In the genomic region with DNA sequence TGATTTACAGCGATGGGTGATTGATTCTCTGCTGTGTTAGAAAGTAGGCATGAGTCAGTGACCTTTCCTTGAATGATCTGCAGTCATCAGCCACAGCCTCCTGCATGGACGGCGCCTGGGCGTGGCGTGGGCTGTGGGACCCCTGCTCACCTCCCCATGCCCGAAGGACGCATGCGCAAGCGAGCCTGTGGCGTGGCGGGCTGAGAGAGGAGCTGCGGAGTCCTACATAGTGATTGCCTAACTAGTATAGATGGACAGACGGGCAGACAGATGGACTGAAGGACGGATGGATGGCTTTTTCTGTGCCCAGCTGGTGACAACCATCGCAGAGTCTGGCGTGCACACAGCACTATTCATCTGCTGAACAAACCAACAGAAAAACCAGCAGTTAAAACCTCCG, we compare ENCODE assay signal across 20 mouse cellular contexts.
DNase-seq lines count a peak whose midpoint lies in the region; ATAC-seq and TF ChIP-seq lines count a peak whose summit lies in the region.
"Had no signal": no experiment of that assay in that cellular context is flagged by ENCODE, and none has a peak within 500 bp of the region (broad histone marks: within the 10 kb centered on the region; RNA-seq: fewer than 3 reads in every experiment).

No protein-coding gene starts in this region.

- WGBS in lung, embryonic 16.5 days = 52% methylated on average over 17 of the region's 17 CpGs
- 60% methylated on average over 17 of the region's 17 CpGs for WGBS in stomach, postnatal 0 days
- 69% methylated on average over 17 of the region's 17 CpGs for WGBS in liver, embryonic 12.5 days (ENCODE audit: insufficient replicate concordance)
- 80% methylated on average over 17 of the region's 17 CpGs for WGBS in hindbrain, embryonic 12.5 days

- ATAC-seq in lung, embryonic 16.5 days (ENCODE audit: low read depth) = no peak
- ATAC-seq in stomach, postnatal 0 days (ENCODE audit: low FRiP score, low TSS enrichment) = no peak
- no peak for ATAC-seq in liver, embryonic 12.5 days
- no peak for ATAC-seq in hindbrain, embryonic 12.5 days (ENCODE audit: low FRiP score)

- no peak for TF ChIP-seq EP300 in stomach, postnatal 0 days (optimal IDR thresholded peaks at IDR 0.05)

- peak overlapping the region; percentile 13; the same call in 1 of the 2 replicates for H3K4me2 ChIP-seq in lung, embryonic 16.5 days (ENCODE audit: low read depth, low read length)
- peak overlapping the region; percentile 14; the same call in 1 of the 2 replicates for H3K4me2 ChIP-seq in stomach, postnatal 0 days (replicated peaks; ENCODE audit: low read depth)
- H3K4me2 ChIP-seq in liver, embryonic 12.5 days = no peak overlapping the region
- H3K4me2 ChIP-seq in hindbrain, embryonic 12.5 days (replicated peaks) = no peak overlapping the region
- H3K4me2 ChIP-seq: hindbrain, embryonic 13.5 days; limb, embryonic 12.5 days; midbrain, embryonic 11.5 days; neural tube, embryonic 13.5 days had no signal

- no peak overlapping the region for H3K27ac ChIP-seq in lung, embryonic 16.5 days (ENCODE audit: low read length)
- H3K27ac ChIP-seq in stomach, postnatal 0 days (replicated peaks) = no peak overlapping the region
- no peak overlapping the region for H3K27ac ChIP-seq in liver, embryonic 12.5 days
- H3K27ac ChIP-seq in hindbrain, embryonic 12.5 days = no peak overlapping the region
- H3K27ac ChIP-seq: hindbrain, embryonic 13.5 days; limb, embryonic 12.5 days; liver, embryonic 14.5 days; neural tube, embryonic 13.5 days had no signal

- peaks cover 7% of the 10 kb centered on the region; the same call in 1 of the 2 replicates for H3K27me3 ChIP-seq in lung, embryonic 16.5 days (ENCODE audit: control insufficient read depth, insufficient read depth, low read depth, low read length)
- no peaks in the 10 kb centered on the region for H3K27me3 ChIP-seq in stomach, postnatal 0 days (ENCODE audit: control insufficient read depth, insufficient read depth, low read length)
- peaks cover 47% of the 10 kb centered on the region for H3K27me3 ChIP-seq in liver, embryonic 12.5 days (replicated peaks)
- H3K27me3 ChIP-seq in hindbrain, embryonic 12.5 days = peaks cover 27% of the 10 kb centered on the region

- peaks cover 4% of the 10 kb centered on the region; the same call in 1 of the 2 replicates for H3K9me3 ChIP-seq in lung, embryonic 16.5 days (ENCODE audit: control insufficient read depth, low read length)
- no peaks in the 10 kb centered on the region for H3K9me3 ChIP-seq in stomach, postnatal 0 days (ENCODE audit: control insufficient read depth, low read length)
- no peaks in the 10 kb centered on the region for H3K9me3 ChIP-seq in liver, embryonic 12.5 days (replicated peaks)
- no peaks in the 10 kb centered on the region for H3K9me3 ChIP-seq in hindbrain, embryonic 12.5 days (replicated peaks)
- H3K9me3 ChIP-seq: hindbrain, embryonic 13.5 days; neural tube, embryonic 13.5 days had no signal

- no peak for TF ChIP-seq CTCF in stomach, postnatal 0 days (IDR thresholded peaks at IDR 0.05; ENCODE audit: low read depth)

- H3K9ac ChIP-seq in lung, embryonic 16.5 days (ENCODE audit: low read length) = no peak overlapping the region
- no peak overlapping the region for H3K9ac ChIP-seq in stomach, postnatal 0 days (ENCODE audit: low read length)
- H3K9ac ChIP-seq in liver, embryonic 12.5 days = no peak overlapping the region
- no peak overlapping the region for H3K9ac ChIP-seq in hindbrain, embryonic 12.5 days
- H3K9ac ChIP-seq: hindbrain, embryonic 13.5 days; limb, embryonic 12.5 days; liver, embryonic 14.5 days; neural tube, embryonic 13.5 days had no signal

- H3K4me3 ChIP-seq in lung, embryonic 16.5 days (ENCODE audit: low read length) = no peak overlapping the region
- H3K4me3 ChIP-seq in stomach, postnatal 0 days (ENCODE audit: low read depth, low read length) = no peak overlapping the region
- H3K4me3 ChIP-seq in liver, embryonic 12.5 days = no peak overlapping the region
- no peak overlapping the region for H3K4me3 ChIP-seq in hindbrain, embryonic 12.5 days
- H3K4me3 ChIP-seq: hindbrain, embryonic 13.5 days; limb, embryonic 12.5 days; neural tube, embryonic 13.5 days had no signal

- peaks cover 2% of the 10 kb centered on the region; the same call in 1 of the 2 replicates for H3K4me1 ChIP-seq in lung, embryonic 16.5 days (replicated peaks; ENCODE audit: control insufficient read depth, insufficient read depth, low read length)
- H3K4me1 ChIP-seq in stomach, postnatal 0 days (replicated peaks; ENCODE audit: control insufficient read depth, insufficient read depth) = no peaks in the 10 kb centered on the region
- H3K4me1 ChIP-seq in liver, embryonic 12.5 days = no peaks in the 10 kb centered on the region
- H3K4me1 ChIP-seq in hindbrain, embryonic 12.5 days = peaks cover 15% of the 10 kb centered on the region

- no peak for DNase-seq in lung, postnatal 14 days
- DNase-seq in adrenal gland, postnatal 36 days = peak; percentile 55 to 68
- DNase-seq in layer of hippocampus, adult 9-11 months = peak; percentile 27
- DNase-seq in stomach, postnatal 0 days (ENCODE audit: low spot score) = no peak
- DNase-seq in kidney, adult 9 months = no peak
- DNase-seq: B cell, adult 2 months; cerebellum, adult 8-10 months; gastrocnemius, postnatal 14 days; kidney, adult 2 months; kidney, postnatal 36 days; lung, postnatal 36 days; right cerebral cortex, postnatal 4 days had no signal

- no peaks in the 10 kb centered on the region for H3K36me3 ChIP-seq in lung, embryonic 16.5 days (ENCODE audit: control insufficient read depth, insufficient read depth, low read length)
- no peaks in the 10 kb centered on the region for H3K36me3 ChIP-seq in stomach, postnatal 0 days (ENCODE audit: control insufficient read depth, insufficient read depth, low read length)
- no peaks in the 10 kb centered on the region for H3K36me3 ChIP-seq in liver, embryonic 12.5 days
- no peaks in the 10 kb centered on the region for H3K36me3 ChIP-seq in hindbrain, embryonic 12.5 days
- H3K36me3 ChIP-seq: hindbrain, embryonic 13.5 days; limb, embryonic 12.5 days; neural tube, embryonic 13.5 days had no signal

Comparison
In these comparisons a context has a peak if more than half of its experiments do, and no peak if none do; other contexts are left out.
1. H3K4me2 ChIP-seq: peak in lung, embryonic 16.5 days (single experiment) and stomach, postnatal 0 days (single experiment); none in liver, embryonic 12.5 days (single experiment) and hindbrain, embryonic 12.5 days (single experiment).
2. DNase-seq: peak in adrenal gland, postnatal 36 days (2 of 2) and layer of hippocampus, adult 9-11 months (single experiment); none in lung, postnatal 14 days (single experiment), stomach, postnatal 0 days (single experiment) and kidney, adult 9 months (single experiment).